Mouse (Mus musculus) hindbrain, embryonic 10.5 days (tissue): Measurements from ENCODE around the gene H2-DMa. TPM values are rescaled to one million over a fixed set of nuclear protein-coding genes. Genes with fewer than 3 reads are reported as not detected.
A peak's percentile ranks its signal among the peaks of the same experiment; 100 is the strongest.

Experiments used
- DNase-seq: peaks from one replicate; pipeline ENCODE4 v3.0.0-alpha.2; 2017; ENCODE audit warnings: low spot score
- H3K27ac ChIP-seq: fragments of 300-500 bp; sonication (generic); 2 replicates; pipeline ENCODE4 v1.5.1; 2016; ENCODE audit warnings: mild to moderate bottlenecking, moderate library complexity
- H3K27me3 ChIP-seq: fragments of 300-500 bp; sonication (generic); 2 replicates; pipeline ENCODE4 v1.6.1; 2016; ENCODE audit warnings: mild to moderate bottlenecking; ENCODE audit not compliant: poor library complexity, insufficient read depth, severe bottlenecking
- H3K36me3 ChIP-seq: fragments of 300-500 bp; sonication (generic); 2 replicates; pipeline ENCODE4 v1.6.1; 2016; ENCODE audit warnings: mild to moderate bottlenecking, moderate library complexity
- H3K4me1 ChIP-seq: fragments of 300-500 bp; sonication (generic); replicated peaks from 2 replicates; pipeline ENCODE4 v1.6.1; 2016; ENCODE audit warnings: mild to moderate bottlenecking
- H3K4me3 ChIP-seq: fragments of 300-500 bp; sonication (generic); 2 replicates; pipeline ENCODE4 v1.5.1; 2016; ENCODE audit warnings: mild to moderate bottlenecking, moderate library complexity
- H3K9me3 ChIP-seq: fragments of 300-500 bp; sonication (generic); 2 replicates; pipeline ENCODE4 v1.6.1; 2016; ENCODE audit warnings: mild to moderate bottlenecking, moderate library complexity
- WGBS: fragments of 180-500 bp; shearing (Covaris S2); methylation state at CpG from one replicate; pipeline ENCODE4 v1.1.7; 2016; 5-methylcytosine and 5-hydroxymethylcytosine counted together
- polyA plus RNA-seq: library from polyadenylated mRNA; unstranded; fragments of >200 nt; fragmentation: Nextera tagmentation; extraction: Ambion mirVana; gene quantifications from 2 replicates; pipeline ENCODE4 v1.2.1, GENCODE M21; 2016

The H2-DMa gene
- polyA plus RNA-seq, 1 experiment from 2014 or later = 7.7 TPM

DNA sequence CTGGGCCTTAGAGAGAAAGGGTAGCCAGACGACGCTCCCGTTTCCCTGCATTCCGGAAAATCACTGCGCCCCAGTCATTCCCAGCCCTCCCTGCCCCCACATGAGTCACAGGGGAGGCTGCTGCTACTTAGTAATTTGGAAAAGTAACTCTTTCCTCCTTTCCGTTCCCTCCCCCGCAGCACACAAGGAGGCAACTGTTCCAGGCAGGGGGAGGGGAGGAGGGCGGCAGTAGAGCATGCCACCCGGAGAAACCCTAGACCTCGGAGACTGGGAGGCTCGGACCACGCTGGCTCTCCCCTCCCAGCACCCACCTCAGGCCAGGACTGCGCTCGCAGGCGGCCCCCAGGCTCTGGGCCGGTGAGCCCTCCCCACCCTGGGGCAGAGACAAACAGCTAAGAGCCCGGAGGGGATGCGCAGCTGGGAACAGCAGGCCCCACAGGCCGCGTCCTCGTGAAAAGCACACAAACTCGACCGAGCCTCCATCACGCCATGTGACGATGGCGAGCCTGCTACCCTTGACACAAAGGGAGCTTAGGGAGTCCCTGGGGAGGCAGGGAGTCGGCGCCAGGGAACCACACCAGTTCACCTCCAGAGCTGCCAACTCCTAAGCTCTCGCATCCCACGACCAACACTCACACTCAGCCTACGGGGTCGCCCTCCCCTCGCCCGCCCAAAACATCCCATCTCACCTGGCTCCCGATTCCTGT, 2.0 kb downstream of the H2-DMa start:
- Histone ChIP-seq H3K4me3 (peak overlapping the region; percentile 100), H3K36me3 (peaks cover 40% of the 10 kb centered on the region), H3K4me1 (peaks cover 27% of the 10 kb centered on the region), H3K27me3 (no peaks in the 10 kb centered on the region), H3K9me3 (no peaks in the 10 kb centered on the region), H3K27ac (peak overlapping the region; percentile 100)
- WGBS = under 1% methylated on average over 34 of the region's 35 CpGs
- peak; percentile 86 for DNase-seq

DNA sequence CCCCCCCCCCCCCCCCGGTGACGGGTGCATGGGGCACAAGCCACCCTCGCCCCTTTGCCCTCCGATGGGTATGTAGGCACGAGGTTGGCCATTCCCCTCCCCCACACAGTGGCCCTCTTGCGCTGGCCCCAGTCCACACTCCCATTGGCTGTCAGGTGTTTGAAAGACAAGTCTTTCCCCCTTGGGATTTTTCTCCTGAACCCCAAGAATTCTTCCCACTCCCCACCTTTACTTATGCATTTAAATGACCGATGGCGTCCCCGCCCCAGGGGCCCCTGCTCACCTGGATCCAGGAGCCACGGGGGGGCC, 2.5 kb downstream of the H2-DMa start:
- H3K4me1 ChIP-seq = peaks cover 24% of the 10 kb centered on the region
- H3K27me3 ChIP-seq = no peaks in the 10 kb centered on the region
- no peaks in the 10 kb centered on the region for H3K9me3 ChIP-seq
- peak; percentile 85 for DNase-seq
- peaks cover 35% of the 10 kb centered on the region for H3K36me3 ChIP-seq
- peak overlapping the region; percentile 100 for H3K27ac ChIP-seq
- 2% methylated on average over 8 of the region's 10 CpGs for WGBS
- H3K4me3 ChIP-seq = peak overlapping the region; percentile 100

DNA sequence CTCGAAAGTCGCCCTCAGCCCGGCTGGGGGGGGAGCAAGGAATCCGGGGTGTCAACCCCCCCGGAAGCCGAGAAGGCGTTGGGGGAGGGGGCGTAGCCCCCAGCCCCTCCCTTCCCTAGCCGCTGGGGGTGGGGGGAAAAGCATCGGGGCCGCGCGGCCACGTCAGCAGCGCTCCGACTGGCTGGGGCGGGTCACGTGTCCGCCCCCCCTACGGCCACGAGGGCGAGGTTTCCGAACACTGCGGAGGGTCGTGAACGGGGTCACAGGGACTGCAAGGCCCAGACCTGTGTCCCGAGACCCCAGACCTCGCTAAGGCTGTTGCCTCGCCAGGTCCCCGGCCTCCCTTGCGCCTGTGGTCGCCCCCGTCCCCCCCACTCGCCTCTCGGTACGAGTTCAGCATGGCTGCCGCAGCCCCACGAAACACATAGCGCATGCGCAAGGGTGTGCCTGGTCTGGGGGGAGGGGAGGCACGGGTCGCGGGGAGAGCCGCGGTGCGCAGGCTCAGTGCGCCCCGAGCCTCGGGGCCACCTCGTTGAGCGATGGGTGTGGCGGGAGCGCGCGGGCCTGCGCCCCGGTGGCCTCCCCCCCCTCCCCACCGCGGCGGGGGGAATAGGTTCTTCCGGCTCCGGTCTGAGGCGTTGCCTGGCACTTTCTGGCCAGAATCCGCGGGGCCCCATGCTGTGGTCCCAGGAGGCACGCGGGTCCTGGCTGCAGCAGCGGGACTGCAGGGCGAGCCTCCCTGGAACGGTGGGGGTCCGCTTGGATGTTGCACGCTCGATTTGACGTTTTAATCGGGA, 3.0 kb downstream of the H2-DMa start, which contains the start of gene Brd2:
TSS of gene Brd2 (minus strand) at position 447 of the 797 bp plus-strand sequence.
- Histone ChIP-seq H3K4me1 (peaks cover 23% of the 10 kb centered on the region), H3K27ac (peak within 1 kb of the TSS; percentile 100), H3K4me3 (peak within 1 kb of the TSS; percentile 100), H3K36me3 (peaks cover 29% of the 10 kb centered on the region), H3K9me3 (no peaks in the 10 kb centered on the region), H3K27me3 (0 out of 2 replicates have a peak, but pooled peaks cover under 1% of the 10 kb centered on the region)
- WGBS = under 1% methylated on average over 75 of the region's 75 CpGs
- DNase-seq = peak; percentile 98

DNA sequence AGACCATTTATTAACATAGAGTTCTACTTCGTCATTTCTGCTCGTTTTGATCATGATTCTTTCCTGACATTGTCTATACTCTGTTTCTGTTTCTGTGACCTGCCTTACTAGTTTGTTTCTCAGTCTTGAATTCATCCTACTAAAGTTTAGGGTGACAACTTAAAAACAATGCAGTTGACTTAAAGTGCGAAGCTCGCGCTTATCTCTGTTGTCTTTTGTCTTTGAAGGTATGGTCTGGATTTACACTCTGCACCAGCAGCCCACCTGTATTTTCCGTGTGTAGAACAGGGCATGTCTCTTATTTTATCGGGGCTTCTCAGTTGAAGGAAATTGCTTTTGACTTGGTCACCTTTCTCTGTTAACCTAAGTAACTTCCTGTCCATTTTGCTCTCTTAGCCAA, 3.8 kb downstream of the H2-DMa start:
- peaks cover 29% of the 10 kb centered on the region for H3K4me1 ChIP-seq
- DNase-seq = no peak
- no peaks in the 10 kb centered on the region for H3K9me3 ChIP-seq
- WGBS = 7% methylated on average over 7 of the region's 7 CpGs
- peaks cover 22% of the 10 kb centered on the region for H3K36me3 ChIP-seq
- H3K27ac ChIP-seq = peak overlapping the region; percentile 100
- H3K4me3 ChIP-seq = peak overlapping the region; percentile 100
- H3K27me3 ChIP-seq = 0 out of 2 replicates have a peak, but pooled peaks cover 6% of the 10 kb centered on the region

DNA sequence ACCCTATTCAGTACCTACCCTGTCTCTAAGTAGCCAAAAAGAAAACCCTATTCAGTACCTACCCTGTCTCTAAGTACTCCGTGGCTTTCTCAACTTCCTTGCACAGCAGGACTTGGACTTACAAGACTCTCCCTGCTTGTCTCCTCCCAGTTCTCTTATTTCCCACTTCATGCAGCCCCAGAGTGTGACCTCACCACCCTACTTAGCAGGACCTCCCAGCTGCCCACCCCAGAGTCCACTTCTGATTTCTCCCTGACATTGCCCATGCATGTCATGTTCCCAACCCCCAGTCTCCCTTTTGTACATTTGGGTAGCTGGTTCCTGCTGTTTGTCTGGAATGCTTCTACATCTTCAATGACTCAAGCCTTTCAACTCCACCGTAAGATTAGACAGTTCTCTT, 4.2 kb downstream of the H2-DMa start:
- Histone ChIP-seq H3K4me3 (peak overlapping the region; percentile 100), H3K27ac (peak overlapping the region; percentile 100), H3K4me1 (peaks cover 33% of the 10 kb centered on the region), H3K9me3 (no peaks in the 10 kb centered on the region), H3K27me3 (peaks cover 11% of the 10 kb centered on the region), H3K36me3 (peaks cover 18% of the 10 kb centered on the region)
- DNase-seq = no peak
- 10% methylated on average over 2 of the region's 2 CpGs for WGBS

DNA sequence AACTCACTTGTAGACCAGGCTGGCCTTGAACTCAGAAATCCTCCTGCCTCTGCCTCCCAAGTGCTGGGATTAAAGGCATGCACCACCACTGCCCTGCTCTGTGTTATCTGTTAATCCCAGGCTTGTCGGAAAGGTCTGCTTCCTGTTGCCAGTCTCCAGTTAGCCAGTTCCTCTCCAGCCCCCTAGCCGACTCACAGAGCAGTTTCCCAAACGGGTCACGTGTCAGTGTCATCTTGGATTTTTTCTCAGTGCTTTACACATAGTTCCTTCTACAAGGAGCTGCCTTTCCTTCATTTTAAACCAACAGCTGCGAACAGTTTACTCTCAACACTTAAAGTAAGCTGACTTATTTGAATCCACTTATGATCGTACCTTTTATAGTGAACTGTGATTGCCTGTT, 5.3 kb downstream of the H2-DMa start:
- peaks cover 17% of the 10 kb centered on the region for H3K27me3 ChIP-seq
- no peaks in the 10 kb centered on the region for H3K9me3 ChIP-seq
- peaks cover 8% of the 10 kb centered on the region; the same call in 1 of the 2 replicates for H3K36me3 ChIP-seq
- H3K27ac ChIP-seq = no peak overlapping the region
- peaks cover 41% of the 10 kb centered on the region for H3K4me1 ChIP-seq
- H3K4me3 ChIP-seq = no peak overlapping the region
- DNase-seq = no peak
- WGBS = 85% methylated on average over 6 of the region's 6 CpGs

DNA sequence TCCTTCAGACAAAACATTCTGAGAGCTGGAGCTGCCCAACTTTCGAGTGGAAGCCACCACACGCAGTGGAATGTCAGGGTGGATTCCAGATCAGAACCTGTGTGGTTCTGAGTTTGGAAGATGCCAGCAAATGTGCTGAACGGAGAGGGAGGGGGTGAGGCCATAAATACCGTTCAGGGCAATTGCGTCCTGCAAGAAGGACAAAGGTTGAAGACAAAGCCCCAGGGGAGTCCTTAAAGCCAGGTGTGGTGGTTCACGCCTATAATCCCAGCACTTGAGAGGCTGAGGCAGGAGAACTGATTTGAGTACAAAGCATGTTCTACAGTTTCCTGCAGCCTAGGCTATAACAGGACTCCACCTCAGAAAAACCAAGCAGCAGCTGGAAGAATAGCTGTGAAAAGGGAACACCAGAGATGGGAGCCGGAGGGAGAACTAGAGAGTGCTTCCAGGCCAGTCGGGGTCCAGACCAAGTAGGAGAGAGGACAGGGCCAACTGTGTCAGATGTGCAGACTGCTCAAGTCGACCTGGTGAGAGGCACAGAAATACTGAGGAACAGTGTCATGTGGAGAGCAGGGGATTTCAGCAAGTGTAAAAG, 7.6 kb downstream of the H2-DMa start:
- peaks cover 17% of the 10 kb centered on the region for H3K27me3 ChIP-seq
- peaks cover 41% of the 10 kb centered on the region for H3K4me1 ChIP-seq
- no peak for DNase-seq
- no peaks in the 10 kb centered on the region for H3K9me3 ChIP-seq
- no peak overlapping the region for H3K27ac ChIP-seq
- H3K36me3 ChIP-seq = peaks cover 7% of the 10 kb centered on the region; the same call in 1 of the 2 replicates
- 62% methylated on average over 9 of the region's 9 CpGs for WGBS
- H3K4me3 ChIP-seq = no peak overlapping the region

GRCm38 (mm10) chr17:34127475-34127874, 8.1 kb downstream of the H2-DMa start:
- WGBS = 16% methylated on average over 6 of the region's 6 CpGs
- peaks cover 41% of the 10 kb centered on the region for H3K4me1 ChIP-seq

GRCm38 (mm10) chr17:34128264-34128937, 9.1 kb downstream of the H2-DMa start:
- peaks cover 37% of the 10 kb centered on the region for H3K4me1 ChIP-seq
- no peaks in the 10 kb centered on the region for H3K9me3 ChIP-seq
- no peak for DNase-seq
- WGBS = 22% methylated on average over 13 of the region's 13 CpGs
- no peak overlapping the region for H3K27ac ChIP-seq
- peaks cover 17% of the 10 kb centered on the region for H3K27me3 ChIP-seq
- peaks cover 7% of the 10 kb centered on the region; the same call in 1 of the 2 replicates for H3K36me3 ChIP-seq
- peak overlapping the region; percentile 32 for H3K4me3 ChIP-seq

More at GRCm38 (mm10) chr17:34127475-34127874, 8.1 kb downstream of the H2-DMa start:
- Histone ChIP-seq H3K4me3 (0 out of 2 replicates have a peak overlapping the region, but pooled peaks have one; percentile 18), H3K36me3 (peaks cover 7% of the 10 kb centered on the region; the same call in 1 of the 2 replicates), H3K9me3 (no peaks in the 10 kb centered on the region), H3K27ac (0 out of 2 replicates have a peak overlapping the region, but pooled peaks have one; percentile 47), H3K27me3 (peaks cover 17% of the 10 kb centered on the region)
- no peak for DNase-seq

- Histone ChIP-seq H3K9me3 (no peaks in the 10 kb centered on the region), H3K27me3 (peaks cover 17% of the 10 kb centered on the region), H3K36me3 (peaks cover 7% of the 10 kb centered on the region; the same call in 1 of the 2 replicates), H3K4me3 (peak overlapping the region; percentile 32), H3K27ac (no peak overlapping the region), H3K4me1 (peaks cover 29% of the 10 kb centered on the region)
- WGBS = 23% methylated on average over 18 of the region's 18 CpGs
- no peak for DNase-seq
Measured at GRCm38 (mm10) chr17:34128944-34129791, 9.8 kb downstream of the H2-DMa start.

- no peak for DNase-seq
- Histone ChIP-seq H3K9me3 (no peaks in the 10 kb centered on the region), H3K4me1 (peaks cover 26% of the 10 kb centered on the region), H3K4me3 (no peak overlapping the region), H3K27me3 (peaks cover 17% of the 10 kb centered on the region), H3K27ac (no peak overlapping the region), H3K36me3 (peaks cover 7% of the 10 kb centered on the region; the same call in 1 of the 2 replicates)
- 85% methylated on average over 19 of the region's 19 CpGs for WGBS
Measured at GRCm38 (mm10) chr17:34130073-34130947, 11.0 kb downstream of the H2-DMa start.
